Mouse (Mus musculus): ENCODE data around the gene Asap2. TPM values are rescaled to one million over a fixed set of nuclear protein-coding genes. Genes with fewer than 3 reads are reported as not detected.

The Asap2 gene
- total RNA-seq, 4 experiments from 2014 or later: 2.6 to 3.8 (median 3.0) TPM

- DNase-seq (ENCODE audit: low spot score in 2 of 2): no peak
Measured at GRCm38 (mm10) chr12:21263256-21263655, 273.0 kb downstream of the Asap2 start.

- DNase-seq (ENCODE audit: low spot score in 2 of 2): peak; percentile 8 to 44
Measured at GRCm38 (mm10) chr12:21264241-21264640, 274.0 kb downstream of the Asap2 start.

DNA sequence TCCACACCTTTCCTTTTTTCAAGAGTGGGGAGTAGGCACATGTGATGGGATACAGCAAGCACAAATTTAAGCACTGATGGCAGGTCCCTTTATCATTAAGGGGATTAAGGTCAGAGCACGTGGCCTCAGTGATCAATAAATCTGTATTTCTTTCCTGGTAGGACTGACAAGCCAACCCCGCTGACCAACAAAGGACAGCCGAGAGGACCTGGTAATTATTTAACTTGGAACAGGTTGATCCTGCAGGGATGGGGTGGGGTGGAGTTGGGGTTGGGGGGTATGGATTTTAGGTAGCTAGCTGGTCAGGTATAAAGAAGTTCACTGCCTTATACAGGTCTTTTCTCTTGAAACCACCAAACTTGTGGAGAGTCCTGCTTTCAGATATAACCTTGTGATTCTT, 274.7 kb downstream of the Asap2 start:
- DNase-seq (ENCODE audit: low spot score in 2 of 2): no peak

- no peak for DNase-seq (ENCODE audit: low spot score in 2 of 2)
Measured at GRCm38 (mm10) chr12:21265501-21265900, 275.2 kb downstream of the Asap2 start.

DNA sequence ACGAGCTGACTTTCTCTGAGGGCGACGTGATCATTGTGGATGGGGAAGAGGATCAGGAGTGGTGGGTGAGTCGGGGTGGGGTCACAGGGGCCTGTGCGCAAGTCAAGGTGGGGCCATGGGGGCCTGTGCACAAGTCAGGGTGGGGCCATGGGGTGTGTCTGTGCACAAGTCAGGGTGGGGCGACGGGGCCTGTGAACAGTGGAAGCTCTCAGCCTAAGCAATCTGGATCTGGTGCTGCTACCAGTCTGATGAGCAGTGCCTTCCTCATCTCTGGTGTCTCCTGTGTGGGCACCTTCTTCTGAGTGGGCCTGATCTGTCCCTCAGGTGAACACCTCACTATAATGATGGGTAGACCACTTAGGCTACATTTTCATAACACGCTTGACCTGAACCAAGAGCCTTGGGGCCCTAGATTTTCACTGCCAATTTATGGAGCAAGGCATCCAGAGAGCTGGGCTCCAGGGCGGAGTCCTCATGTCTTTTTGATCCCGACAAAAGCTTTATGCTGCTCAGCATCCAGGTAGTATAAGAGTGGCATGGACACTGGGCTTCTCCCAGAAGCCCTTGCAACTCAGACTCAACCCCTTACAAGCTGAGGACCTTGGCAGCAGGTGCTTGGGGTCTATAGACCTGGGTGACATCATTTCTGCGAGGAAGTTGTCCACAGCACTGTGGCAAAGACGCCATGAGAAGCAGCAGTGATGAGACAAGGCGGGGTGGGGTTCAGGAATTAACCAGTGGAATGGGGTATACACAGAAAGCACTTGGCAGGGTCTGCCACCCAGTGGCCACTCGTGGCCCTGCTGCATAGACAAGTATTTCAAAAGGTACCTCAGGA, 275.9 kb downstream of the Asap2 start:
- peak; percentile 14 to 28 for DNase-seq (ENCODE audit: low spot score in 2 of 2)

DNA sequence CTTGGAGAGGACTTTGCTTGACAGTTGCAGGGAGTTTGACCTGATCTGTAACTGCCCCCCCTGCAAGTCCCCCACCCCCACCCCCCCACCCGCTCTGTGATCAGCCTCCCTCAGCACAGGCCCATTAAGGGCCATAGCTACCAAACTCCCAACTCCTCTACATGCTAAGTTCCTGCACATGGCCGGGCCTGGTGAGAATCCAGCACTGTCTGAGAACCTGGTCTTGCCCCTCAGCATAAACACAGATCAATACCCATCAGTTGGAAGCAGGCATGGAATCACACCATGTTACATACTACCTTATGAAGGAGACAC, 276.5 kb downstream of the Asap2 start:
- no peak for DNase-seq (ENCODE audit: low spot score in 2 of 2)

- no peak for DNase-seq (ENCODE audit: low spot score in 2 of 2)
Measured at GRCm38 (mm10) chr12:21268083-21268616, 277.9 kb downstream of the Asap2 start.

DNA sequence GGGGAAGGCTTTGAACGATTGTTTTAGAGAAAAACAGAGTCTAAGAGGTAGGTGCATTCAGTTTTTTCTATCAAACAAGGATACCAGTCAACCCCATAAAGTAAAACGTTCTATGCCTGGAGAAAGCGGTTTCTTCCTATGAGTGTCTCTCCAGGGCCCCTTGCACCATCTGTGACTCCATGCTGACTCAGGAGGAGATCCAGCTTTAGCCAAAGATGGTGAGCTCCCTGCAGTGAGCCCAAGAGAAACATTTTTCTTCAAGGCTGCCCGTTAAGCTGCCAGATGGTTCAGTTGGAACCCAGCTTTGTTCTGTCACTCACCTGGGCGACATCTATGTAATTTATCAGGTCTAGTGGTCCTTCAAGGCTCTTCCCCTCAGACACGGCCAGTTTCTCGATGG, 284.2 kb downstream of the Asap2 start:
- no peak for DNase-seq (ENCODE audit: low spot score in 2 of 2)

DNA sequence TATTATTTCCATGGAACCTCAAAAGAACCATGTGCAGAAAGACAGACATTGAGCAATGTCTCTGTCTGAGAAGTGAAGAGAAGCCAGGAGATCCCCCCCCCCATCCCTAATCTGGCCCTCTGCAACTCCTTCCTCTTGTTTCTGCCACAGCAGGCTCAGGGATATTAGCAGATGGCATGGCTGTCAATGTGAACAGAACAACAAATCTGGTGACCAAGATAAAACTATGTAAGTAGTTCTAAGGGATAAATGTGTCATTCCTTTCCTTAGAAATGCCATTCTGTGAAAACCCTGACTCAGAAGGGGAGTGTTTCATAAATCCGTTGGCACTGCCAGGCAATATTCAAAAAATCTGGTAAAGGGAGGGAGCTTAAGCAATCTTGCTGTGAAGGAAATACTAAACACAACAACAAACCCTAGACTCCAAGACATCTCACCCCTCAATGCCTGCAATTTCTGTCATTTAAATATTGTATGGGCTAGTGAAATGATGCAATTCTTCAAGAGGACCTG, 287.1 kb downstream of the Asap2 start:
- DNase-seq (ENCODE audit: low spot score in 2 of 2): no peak

GRCm38 (mm10) chr12:21284761-21285441, 294.6 kb downstream of the Asap2 start, which contains the start of gene Cpsf3:
TSS of gene Cpsf3 (plus strand) at chr12:21285391.
- no peak for DNase-seq (ENCODE audit: low spot score in 2 of 2)

- DNase-seq (ENCODE audit: low spot score in 2 of 2): no peak
Measured at GRCm38 (mm10) chr12:21285508-21286242, 295.4 kb downstream of the Asap2 start.

- DNase-seq (ENCODE audit: low spot score in 2 of 2): peak; percentile 98 to 99
Measured at GRCm38 (mm10) chr12:21286243-21286622, 296.0 kb downstream of the Asap2 start, which contains the start of gene Itgb1bp1. TSS of gene Itgb1bp1 (minus strand) at chr12:21286284.

GRCm38 (mm10) chr12:21286712-21287650, 296.7 kb downstream of the Asap2 start:
- no peak for DNase-seq (ENCODE audit: low spot score in 2 of 2)

DNA sequence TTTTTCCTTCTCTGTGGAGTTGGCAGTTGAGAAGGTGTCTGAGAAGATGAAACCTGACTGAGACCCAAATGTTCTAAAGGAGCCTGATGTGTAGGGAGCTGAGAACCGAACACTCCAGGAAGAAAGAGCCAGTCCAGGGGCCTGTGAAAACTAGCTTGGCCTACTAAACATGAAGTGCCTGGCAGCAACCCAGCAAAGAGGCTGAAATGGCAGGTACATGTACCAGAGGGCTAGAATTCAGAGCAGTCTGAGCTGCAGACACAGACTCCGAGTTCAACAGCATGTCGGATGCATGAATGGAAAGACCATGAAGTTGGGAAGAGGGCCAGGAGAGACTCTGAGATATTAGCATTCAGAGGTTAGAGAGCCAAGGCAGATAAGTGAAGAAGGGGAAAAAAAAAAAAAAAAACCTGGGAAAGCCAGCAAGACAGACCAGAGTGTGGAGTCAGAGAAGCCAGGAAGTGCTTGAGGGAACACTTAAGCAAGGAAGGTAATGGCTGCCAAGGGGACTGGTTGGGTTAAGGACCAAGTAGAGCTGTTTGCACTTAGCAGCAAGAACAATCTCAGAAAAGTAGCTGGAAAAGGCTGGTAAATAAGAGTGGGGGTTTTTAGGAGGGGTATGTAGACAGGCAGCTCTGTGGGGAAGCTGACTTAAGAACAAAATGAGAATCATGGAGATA, 298.6 kb downstream of the Asap2 start:
- DNase-seq (ENCODE audit: low spot score in 2 of 2): no peak

DNA sequence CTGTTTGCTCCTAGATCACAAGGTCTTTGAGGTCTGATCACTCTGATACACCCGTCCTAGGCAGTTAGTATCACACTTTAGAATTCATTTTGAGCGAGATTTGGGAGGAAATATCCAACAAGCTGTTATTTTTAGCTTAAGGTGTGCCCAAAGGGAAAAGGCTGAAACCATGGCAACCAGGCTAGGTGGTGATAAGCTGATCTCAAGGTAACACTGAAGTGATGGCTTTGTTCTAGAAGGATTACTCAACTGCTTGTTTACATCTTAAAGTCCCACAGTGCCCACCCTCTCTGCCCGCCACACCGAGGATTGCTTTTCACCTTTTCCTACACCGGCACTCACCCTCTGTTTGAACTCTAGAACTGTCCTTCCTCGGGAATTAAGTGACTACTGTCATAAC, 299.4 kb downstream of the Asap2 start:
- no peak for DNase-seq (ENCODE audit: low spot score in 2 of 2)

- no peak for DNase-seq (ENCODE audit: low spot score in 2 of 2)
Measured at GRCm38 (mm10) chr12:21298856-21299255, 308.6 kb downstream of the Asap2 start.

DNA sequence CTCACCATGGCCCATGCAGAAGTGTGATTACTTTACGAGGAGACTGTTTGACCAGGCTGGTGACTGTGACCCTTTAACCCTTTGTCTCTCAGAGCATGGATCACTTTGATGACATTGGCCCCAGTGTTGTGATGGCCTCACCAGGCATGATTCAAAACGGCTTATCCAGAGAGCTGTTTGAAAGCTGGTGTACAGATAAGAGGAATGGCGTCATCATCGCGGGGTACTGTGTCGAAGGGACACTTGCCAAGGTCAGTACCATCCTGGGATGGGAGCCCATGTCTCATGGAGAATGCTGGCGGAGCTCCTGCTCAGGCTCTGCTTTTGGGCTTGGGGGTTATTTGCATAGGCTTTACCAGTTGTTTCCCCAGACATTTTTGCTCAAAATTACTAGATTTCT, 311.1 kb downstream of the Asap2 start:
- no peak for DNase-seq (ENCODE audit: low spot score in 2 of 2)

GRCm38 (mm10) chr12:21301932-21302331, 311.7 kb downstream of the Asap2 start:
- DNase-seq (ENCODE audit: low spot score in 2 of 2): no peak

- DNase-seq (ENCODE audit: low spot score in 2 of 2): no peak
Measured at GRCm38 (mm10) chr12:21302361-21302783, 312.1 kb downstream of the Asap2 start.

- no peak for DNase-seq (ENCODE audit: low spot score in 2 of 2)
Measured at GRCm38 (mm10) chr12:21305741-21306140, 315.5 kb downstream of the Asap2 start.
